8 mouse cellular contexts compared by ENCODE assay signal in the genomic region with DNA sequence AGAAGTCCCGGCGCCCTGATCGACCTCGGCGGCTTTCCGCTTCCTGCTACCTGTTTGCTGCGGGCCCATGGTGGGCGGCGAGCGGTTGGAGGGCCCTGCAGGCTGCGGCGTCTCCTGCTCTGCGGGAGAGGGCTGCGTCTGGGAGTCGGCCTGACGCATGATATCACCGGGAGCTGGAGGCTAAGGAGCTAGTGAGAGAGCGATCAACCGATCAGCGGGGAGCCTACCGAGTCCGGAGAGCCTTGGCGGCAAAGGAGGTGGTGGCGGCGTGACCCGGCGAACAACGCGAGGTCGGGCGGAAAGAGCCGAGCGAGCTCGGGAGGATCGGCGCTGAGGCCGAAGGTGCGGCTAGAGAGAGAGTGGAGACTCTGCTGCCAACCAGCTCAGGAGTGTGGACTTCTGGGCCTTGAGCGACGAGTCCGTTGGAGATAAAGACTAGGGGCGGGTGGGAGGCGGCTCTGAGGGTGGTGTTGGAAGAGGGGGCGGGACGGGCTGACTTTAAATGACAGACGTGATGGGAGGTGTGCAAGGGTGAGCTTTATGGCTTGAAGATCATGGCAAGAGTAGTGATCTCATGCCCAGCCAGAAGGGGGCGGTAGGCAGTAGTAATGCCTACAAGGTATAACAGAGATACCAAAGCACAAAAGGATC. TPM values are rescaled to one million over a fixed set of nuclear protein-coding genes. Genes with fewer than 3 reads are reported as not detected.
DNase-seq lines count a peak whose midpoint lies in the region; ATAC-seq lines count a peak whose summit lies in the region.

A gene (minus strand): TSS at position 437 of the 651 bp plus-strand sequence.

- no peak within 1 kb of the TSS for H3K27ac ChIP-seq in intestine, embryonic 16.5 days (ENCODE audit: low read length)

- ATAC-seq in common myeloid progenitor, adult 5-6 weeks (replicated peaks; ENCODE audit: low read depth, poor library complexity, severe bottlenecking) = peak; percentile 97
- peak; percentile 98 for ATAC-seq in intestine, embryonic 16.5 days
- ATAC-seq in megakaryocyte progenitor cell, adult 5-6 weeks (replicated peaks; ENCODE audit: poor library complexity) = peak; percentile 96
- no peak for ATAC-seq in activated CD4-positive, CD25-positive, alpha-beta regulatory T cell, adult 4 months

- H3K27me3 ChIP-seq in intestine, embryonic 16.5 days (replicated peaks; ENCODE audit: control insufficient read depth, insufficient read depth, low read length) = no peaks in the 10 kb centered on the region

- peak within 1 kb of the TSS; percentile 82 for H3K4me2 ChIP-seq in intestine, embryonic 16.5 days (ENCODE audit: low read depth, low read length)

- peak within 1 kb of the TSS; percentile 70 for H3K9ac ChIP-seq in intestine, embryonic 16.5 days (ENCODE audit: low read depth, low read length)

- intact Hi-C loops in left cerebral cortex, postnatal 10 days (cut with DNase I) = no loop called here

- H3K9me3 ChIP-seq in intestine, embryonic 16.5 days (ENCODE audit: control insufficient read depth, low read length) = no peaks in the 10 kb centered on the region

- 11% methylated on average over 44 of the region's 47 CpGs for WGBS in intestine, embryonic 16.5 days

- peak; percentile 21 for DNase-seq in adrenal gland, adult 8-10 months
- DNase-seq in gastrocnemius, postnatal 10 days = peak; percentile 63
- peak; percentile 3 to 69 for DNase-seq in left cerebral cortex, postnatal 10 days (ENCODE audit: extremely low spot score in 1 of 2, low spot score in 2 of 2)
- peak; percentile 34 to 46 for DNase-seq in right cerebral cortex, postnatal 36 days (ENCODE audit: low spot score in 2 of 2)

- H3K4me1 ChIP-seq in intestine, embryonic 16.5 days (ENCODE audit: control insufficient read depth, insufficient read depth, low read length) = no peaks in the 10 kb centered on the region

- no peaks in the 10 kb centered on the region for H3K36me3 ChIP-seq in intestine, embryonic 16.5 days (ENCODE audit: control insufficient read depth, insufficient read depth, low read length)

- H3K4me3 ChIP-seq in intestine, embryonic 16.5 days (ENCODE audit: low read length) = peak within 1 kb of the TSS; percentile 53

RNA-seq across cellular contexts. Expression of the gene that starts here (rescaled TPM):
- 1 to 10 TPM; 4.2 to 7.4 (median 5.4) TPM for total RNA-seq in adrenal gland, adult 8-10 months (2022)
- 1.0 and 1.9 TPM in 2 replicates for total RNA-seq in common myeloid progenitor, adult 5-6 weeks (2017)
- total RNA-seq in gastrocnemius, postnatal 10 days (2021) = 1 to 10 TPM; 2.5 to 2.6 TPM
- 4.2 and 5.0 TPM in 2 replicates for polyA plus RNA-seq in intestine, embryonic 16.5 days (2015; fragmentation: Nextera tagmentation; extraction: Ambion mirVana)
- total RNA-seq in left cerebral cortex, postnatal 10 days (2021) = 10 to 100 TPM; 32.6 to 36.5 TPM
- total RNA-seq in megakaryocyte progenitor cell, adult 5-6 weeks (2015) = 0.22 and 1.1 TPM in 2 replicates
- 0.08 and 0.30 TPM in 2 replicates for total RNA-seq in megakaryocyte progenitor cell, adult 5-6 weeks (2017)
- polyA plus RNA-seq in activated CD4-positive, CD25-positive, alpha-beta regulatory T cell, adult 4 months (2017; shearing (Covaris generic)) = not detected
